Mouse (Mus musculus): ENCODE data around the gene Cerkl.

The Cerkl gene

GRCm38 (mm10) chr2:79328079-79328478 lies 128.5 kb downstream of the Cerkl start:
- no peak for DNase-seq (ENCODE audit: extremely low read depth, low read depth, low spot score)

DNA sequence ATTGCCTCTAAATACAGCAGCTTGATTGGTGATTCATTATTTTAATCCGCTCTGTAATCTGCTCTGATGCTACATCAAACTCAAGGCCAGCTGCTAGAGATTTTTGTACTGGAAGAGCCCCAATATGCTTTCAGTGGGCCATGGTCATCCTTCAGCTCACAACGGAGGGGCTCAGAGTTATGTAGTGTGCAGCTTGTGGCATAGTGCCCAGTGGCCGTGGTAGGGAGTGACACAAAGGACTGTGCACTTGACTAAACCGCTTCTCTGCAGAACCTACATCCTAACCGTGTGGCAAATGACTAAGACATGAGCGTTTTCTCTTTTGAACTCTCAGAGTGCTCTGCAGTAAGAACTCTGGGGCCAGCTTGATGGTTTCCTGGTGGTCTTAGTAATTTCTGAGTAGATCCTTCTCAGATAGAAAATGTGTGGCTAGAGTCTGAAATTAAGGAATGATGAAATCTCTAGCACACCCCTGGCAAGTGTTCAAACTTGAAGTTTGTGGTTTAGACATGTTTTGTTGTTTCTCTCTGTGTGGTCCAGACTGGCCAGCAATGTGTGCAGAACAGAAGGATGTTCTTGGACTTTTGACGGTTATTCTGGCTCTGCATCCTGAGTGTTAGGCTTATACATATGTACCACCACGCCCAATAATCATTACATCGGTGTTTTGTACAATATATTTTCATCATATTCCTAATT lies 140.3 kb downstream of the Cerkl start:
- DNase-seq (ENCODE audit: extremely low read depth, low read depth, low spot score): no peak

DNA sequence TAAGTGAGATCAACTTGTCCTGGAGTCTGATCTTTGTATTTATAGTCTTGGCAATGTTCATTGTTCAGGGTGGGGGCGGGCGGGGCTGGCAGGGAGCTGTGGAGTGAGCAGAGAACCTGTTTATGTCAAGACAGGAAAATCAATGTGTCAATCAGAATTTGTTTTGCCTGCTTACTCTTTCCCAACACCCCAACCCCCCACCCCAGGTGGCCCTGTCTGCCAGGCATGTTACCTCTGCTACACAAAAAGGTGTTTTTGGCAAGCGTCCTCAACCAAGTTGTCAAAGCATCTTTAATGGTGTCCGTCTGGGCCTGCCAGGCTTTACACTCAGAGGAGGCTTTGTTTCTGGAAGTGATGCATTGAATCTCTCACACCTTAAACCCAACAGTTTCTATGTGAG lies 141.5 kb downstream of the Cerkl start:
- DNase-seq (ENCODE audit: extremely low read depth, low read depth, low spot score): peak; percentile 25

- DNase-seq (ENCODE audit: extremely low read depth, low read depth, low spot score): no peak
Observed at GRCm38 (mm10) chr2:79312499-79312898, 144.1 kb downstream of the Cerkl start.

- no peak for DNase-seq (ENCODE audit: extremely low read depth, low read depth, low spot score)
Observed at GRCm38 (mm10) chr2:79309454-79310118, 147.0 kb downstream of the Cerkl start.

GRCm38 (mm10) chr2:79307549-79307948 lies 149.0 kb downstream of the Cerkl start:
- DNase-seq (ENCODE audit: extremely low read depth, low read depth, low spot score): no peak

DNA sequence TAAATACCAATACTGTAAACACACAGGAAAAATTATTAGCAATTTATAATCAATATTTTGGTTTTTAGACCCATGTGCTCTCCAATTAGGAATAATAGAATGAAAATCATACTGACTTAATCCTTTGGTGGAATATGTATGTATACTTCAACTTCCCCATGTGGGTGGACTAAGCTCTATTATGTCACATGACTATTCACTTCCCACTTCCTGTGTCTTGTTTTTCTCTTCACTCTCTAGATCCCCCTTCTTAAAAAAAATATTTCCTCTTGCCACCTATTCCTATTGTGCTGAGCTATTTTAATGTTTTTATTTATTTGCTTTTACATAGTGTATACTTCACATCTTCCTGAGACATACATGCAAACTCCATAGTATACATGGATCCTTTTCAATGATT lies 154.2 kb downstream of the Cerkl start:
- no peak for DNase-seq (ENCODE audit: extremely low read depth, low read depth, low spot score)

GRCm38 (mm10) chr2:79292431-79292830 lies 164.2 kb downstream of the Cerkl start:
- DNase-seq (ENCODE audit: extremely low read depth, low read depth, low spot score): no peak

GRCm38 (mm10) chr2:79291922-79292321 lies 164.7 kb downstream of the Cerkl start:
- DNase-seq (ENCODE audit: extremely low read depth, low read depth, low spot score): no peak

- peak; percentile 57 for DNase-seq (ENCODE audit: extremely low read depth, low read depth, low spot score)
Observed at GRCm38 (mm10) chr2:79290149-79290548, 166.4 kb downstream of the Cerkl start.

GRCm38 (mm10) chr2:79284206-79284605 lies 172.4 kb downstream of the Cerkl start:
- DNase-seq (ENCODE audit: extremely low read depth, low read depth, low spot score): no peak

All from fat pad, adult 2 months (tissue).